Mouse (Mus musculus) stomach, postnatal 0 days (tissue): Measurements from ENCODE around the gene Kantr. TPM values are rescaled to one million over a fixed set of nuclear protein-coding genes. Genes with fewer than 3 reads are reported as not detected.
A peak's percentile ranks its signal among the peaks of the same experiment; 100 is the strongest.
"Not testable (repeated sequence)": the region's sequence is repeated elsewhere in the genome, so short reads cannot be mapped to it uniquely, and the experiment has no call there.

ENCODE experiments used
- ATAC-seq: fragments of 200-750 bp; cut with Nextera tagmentation; 2 replicates; pipeline ENCODE4 v1.8.0; 2017; ENCODE audit not compliant: low FRiP score, low TSS enrichment
- DNase-seq: peaks from one replicate; pipeline ENCODE4 v3.0.0-alpha.2; 2016; ENCODE audit warnings: low spot score
- H3K27ac ChIP-seq: fragments of 300-500 bp; sonication (generic); replicated peaks from 2 replicates; pipeline ENCODE4 v1.5.1; 2014; ENCODE audit warnings: mild to moderate bottlenecking, control low read depth
- H3K27me3 ChIP-seq: fragments of 300-500 bp; sonication (generic); 2 replicates; pipeline ENCODE4 v1.6.1; 2014; ENCODE audit warnings: low read length; ENCODE audit not compliant: control insufficient read depth, insufficient read depth
- H3K36me3 ChIP-seq: fragments of 300-500 bp; sonication (generic); 2 replicates; pipeline ENCODE4 v1.6.1; 2014; ENCODE audit warnings: low read length, mixed read lengths; ENCODE audit not compliant: control insufficient read depth, insufficient read depth
- H3K4me1 ChIP-seq: fragments of 300-500 bp; sonication (generic); replicated peaks from 2 replicates; pipeline ENCODE4 v1.6.1; 2014; ENCODE audit warnings: antibody characterized with exemption; ENCODE audit not compliant: control insufficient read depth, insufficient read depth
- H3K4me2 ChIP-seq: fragments of 300-500 bp; sonication (generic); replicated peaks from 2 replicates; pipeline ENCODE4 v1.6.1; 2014; ENCODE audit warnings: low read depth, mild to moderate bottlenecking, control low read depth, moderate library complexity
- H3K4me3 ChIP-seq: fragments of 300-500 bp; sonication (generic); 2 replicates; pipeline ENCODE4 v1.5.1; 2014; ENCODE audit warnings: low read depth, low read length, control low read depth
- H3K9ac ChIP-seq: fragments of 300-500 bp; sonication (generic); 2 replicates; pipeline ENCODE4 v1.6.1; 2014; ENCODE audit warnings: mild to moderate bottlenecking, low read length, control low read depth, mixed read lengths
- H3K9me3 ChIP-seq: fragments of 300-500 bp; sonication (generic); 2 replicates; pipeline ENCODE4 v1.6.1; 2016; ENCODE audit warnings: low read length; ENCODE audit not compliant: control insufficient read depth
- CTCF ChIP-seq: IDR thresholded peaks from 2 replicates; pipeline ENCODE4 v1.5.1; 2016; ENCODE audit warnings: antibody characterized with exemption, low read depth, mild to moderate bottlenecking, moderate library complexity
- EP300 ChIP-seq: optimal IDR thresholded peaks from 2 replicates; pipeline ENCODE3; 2016; ENCODE audit warnings: antibody characterized with exemption
- WGBS: fragments of 180-500 bp; shearing (Covaris S2); extraction: QIAGEN DNeasy Blood & Tissue Kit; methylation state at CpG from one replicate; pipeline ENCODE4 v1.1.7; 2014; 5-methylcytosine and 5-hydroxymethylcytosine counted together
- polyA plus RNA-seq: library from polyadenylated mRNA; unstranded; fragments of >200 nt; fragmentation: Nextera tagmentation; extraction: Ambion mirVana; gene quantifications from 2 replicates; pipeline ENCODE4 v1.2.1, GENCODE M21; 2015

The Kantr gene
- polyA plus RNA-seq, 1 experiment from 2014 or later, result 5.4 TPM

GRCm38 (mm10) chrX:152320535-152320934, 6.8 kb downstream of the Kantr start:
- H3K27ac ChIP-seq, result no peak overlapping the region
- DNase-seq (no peak), ATAC-seq (no peak; the same call in 1 of the 2 replicates)
- H3K9ac ChIP-seq, result no peak overlapping the region
- no peaks in the 10 kb centered on the region for H3K27me3 ChIP-seq
- H3K4me3 ChIP-seq, result no peak overlapping the region
- H3K4me1 ChIP-seq, result no peaks in the 10 kb centered on the region
- no peaks in the 10 kb centered on the region for H3K36me3 ChIP-seq
- H3K9me3 ChIP-seq, result no peaks in the 10 kb centered on the region
- TF ChIP-seq CTCF (no peak), EP300 (no peak)
- no peak overlapping the region for H3K4me2 ChIP-seq
- WGBS, result 70% methylated on average over 4 of the region's 4 CpGs

- no peak overlapping the region for H3K9ac ChIP-seq
- TF ChIP-seq EP300 (no peak), CTCF (peak; percentile 76)
- no peak overlapping the region for H3K4me3 ChIP-seq
- ATAC-seq, result 0 out of 2 replicates have a peak, but pooled peaks have one; percentile 49
- no peaks in the 10 kb centered on the region for H3K9me3 ChIP-seq
- H3K27ac ChIP-seq, result no peak overlapping the region
- 51% methylated on average over 2 of the region's 2 CpGs for WGBS
- no peaks in the 10 kb centered on the region for H3K27me3 ChIP-seq
- H3K4me2 ChIP-seq, result no peak overlapping the region
- H3K36me3 ChIP-seq, result no peaks in the 10 kb centered on the region
- peak; percentile 38 for DNase-seq
- no peaks in the 10 kb centered on the region for H3K4me1 ChIP-seq
These were observed 19.4 kb downstream of the Kantr start for GRCm38 (mm10) chrX:152307942-152308341.

- Histone ChIP-seq H3K36me3 (no peaks in the 10 kb centered on the region), H3K9me3 (no peaks in the 10 kb centered on the region), H3K4me3 (no peak overlapping the region), H3K27ac (no peak overlapping the region), H3K9ac (no peak overlapping the region), H3K27me3 (no peaks in the 10 kb centered on the region), H3K4me2 (no peak overlapping the region), H3K4me1 (no peaks in the 10 kb centered on the region)
- no peak for ATAC-seq
- no peak for DNase-seq
- TF ChIP-seq CTCF, result no peak
- no peak for TF ChIP-seq EP300
These were observed 19.9 kb downstream of the Kantr start for GRCm38 (mm10) chrX:152307371-152307770.

- no peak overlapping the region for H3K4me3 ChIP-seq
- TF ChIP-seq EP300, result no peak
- no peak for TF ChIP-seq CTCF
- H3K9ac ChIP-seq, result no peak overlapping the region
- no peaks in the 10 kb centered on the region for H3K4me1 ChIP-seq
- 65% methylated on average over 2 of the region's 2 CpGs for WGBS
- no peak overlapping the region for H3K27ac ChIP-seq
- no peaks in the 10 kb centered on the region for H3K27me3 ChIP-seq
- no peak overlapping the region for H3K4me2 ChIP-seq
- no peaks in the 10 kb centered on the region for H3K9me3 ChIP-seq
- ATAC-seq, result no peak
- no peaks in the 10 kb centered on the region for H3K36me3 ChIP-seq
- DNase-seq, result no peak
These were observed 21.1 kb downstream of the Kantr start for GRCm38 (mm10) chrX:152306224-152306623.

- not testable (repeated sequence) for DNase-seq
These were observed 40.3 kb downstream of the Kantr start for GRCm38 (mm10) chrX:152287026-152287425.

GRCm38 (mm10) chrX:152284746-152285145, 42.5 kb downstream of the Kantr start:
- H3K4me1 ChIP-seq, result no peaks in the 10 kb centered on the region
- H3K27ac ChIP-seq, result no peak overlapping the region
- H3K27me3 ChIP-seq, result no peaks in the 10 kb centered on the region
- no peak overlapping the region for H3K9ac ChIP-seq
- no peaks in the 10 kb centered on the region for H3K36me3 ChIP-seq
- TF ChIP-seq CTCF, result no peak
- no peak for TF ChIP-seq EP300
- no peak overlapping the region for H3K4me3 ChIP-seq
- WGBS, result 73% methylated on average over 3 of the region's 3 CpGs
- DNase-seq (no peak), ATAC-seq (no peak)
- no peaks in the 10 kb centered on the region for H3K9me3 ChIP-seq
- no peak overlapping the region for H3K4me2 ChIP-seq

More at GRCm38 (mm10) chrX:152287026-152287425, 40.3 kb downstream of the Kantr start:
- H3K4me1 ChIP-seq, H3K9ac ChIP-seq, H3K4me3 ChIP-seq, H3K27ac ChIP-seq, H3K4me2 ChIP-seq, H3K36me3 ChIP-seq, H3K27me3 ChIP-seq, ATAC-seq, H3K9me3 ChIP-seq: not testable (repeated sequence)
- 52% methylated on average over 1 of the region's 1 CpGs for WGBS
